Mouse (Mus musculus): ENCODE data around the gene Gm14137. TPM values are rescaled to one million over a fixed set of nuclear protein-coding genes. Genes with fewer than 3 reads are reported as not detected.
A peak's percentile ranks its signal among the peaks of the same experiment; 100 is the strongest.

The Gm14137 gene
- polyA plus RNA-seq, 1 experiment from 2014 or later: 0.35 TPM

GRCm38 (mm10) chr2:119176761-119177160, 2.5 kb downstream of the Gm14137 start:
- Histone ChIP-seq H3K9ac (ENCODE audit: low read length) (no peak overlapping the region), H3K27ac (replicated peaks; ENCODE audit: low read depth, low read length) (no peak overlapping the region), H3K4me1 (ENCODE audit: control insufficient read depth, insufficient read depth, low read length) (peaks cover 16% of the 10 kb centered on the region), H3K9me3 (ENCODE audit: control insufficient read depth, low read length) (no peaks in the 10 kb centered on the region), H3K27me3 (ENCODE audit: control insufficient read depth, insufficient read depth, low read length) (no peaks in the 10 kb centered on the region), H3K36me3 (ENCODE audit: control insufficient read depth, insufficient read depth, low read length) (peaks cover 5% of the 10 kb centered on the region; the same call in 1 of the 2 replicates), H3K4me2 (ENCODE audit: low read depth, severe bottlenecking) (no peak overlapping the region), H3K4me3 (ENCODE audit: low read depth, low read length) (no peak overlapping the region)
- DNase-seq (ENCODE audit: low spot score): no peak
- ATAC-seq (ENCODE audit: insufficient number of reproducible peaks, low FRiP score, low TSS enrichment, low read depth): no peak
- 61% methylated on average over 3 of the region's 3 CpGs for WGBS

- no peak for ATAC-seq (ENCODE audit: insufficient number of reproducible peaks, low FRiP score, low TSS enrichment, low read depth)
- H3K4me1 ChIP-seq (ENCODE audit: control insufficient read depth, insufficient read depth, low read length): peaks cover 16% of the 10 kb centered on the region
- no peaks in the 10 kb centered on the region for H3K9me3 ChIP-seq (ENCODE audit: control insufficient read depth, low read length)
- H3K9ac ChIP-seq (ENCODE audit: low read length): no peak overlapping the region
- no peak overlapping the region for H3K4me2 ChIP-seq (ENCODE audit: low read depth, severe bottlenecking)
- peaks cover 5% of the 10 kb centered on the region; the same call in 1 of the 2 replicates for H3K36me3 ChIP-seq (ENCODE audit: control insufficient read depth, insufficient read depth, low read length)
- 84% methylated on average over 5 of the region's 5 CpGs for WGBS
- no peak for DNase-seq (ENCODE audit: low spot score)
- no peak overlapping the region for H3K27ac ChIP-seq (replicated peaks; ENCODE audit: low read depth, low read length)
- H3K27me3 ChIP-seq (ENCODE audit: control insufficient read depth, insufficient read depth, low read length): no peaks in the 10 kb centered on the region
- no peak overlapping the region for H3K4me3 ChIP-seq (ENCODE audit: low read depth, low read length)
Measured at GRCm38 (mm10) chr2:119177384-119177939, 3.2 kb downstream of the Gm14137 start.

GRCm38 (mm10) chr2:119182914-119183313, 8.6 kb downstream of the Gm14137 start:
- DNase-seq (ENCODE audit: low spot score): no peak
- no peak overlapping the region for H3K4me3 ChIP-seq (ENCODE audit: low read depth, low read length)
- 58% methylated on average over 7 of the region's 7 CpGs for WGBS
- no peaks in the 10 kb centered on the region for H3K27me3 ChIP-seq (ENCODE audit: control insufficient read depth, insufficient read depth, low read length)
- no peaks in the 10 kb centered on the region for H3K9me3 ChIP-seq (ENCODE audit: control insufficient read depth, low read length)
- no peak overlapping the region for H3K4me2 ChIP-seq (ENCODE audit: low read depth, severe bottlenecking)
- H3K4me1 ChIP-seq (ENCODE audit: control insufficient read depth, insufficient read depth, low read length): no peaks in the 10 kb centered on the region
- H3K36me3 ChIP-seq (ENCODE audit: control insufficient read depth, insufficient read depth, low read length): peaks cover 7% of the 10 kb centered on the region; the same call in 1 of the 2 replicates
- no peak overlapping the region for H3K27ac ChIP-seq (replicated peaks; ENCODE audit: low read depth, low read length)
- no peak overlapping the region for H3K9ac ChIP-seq (ENCODE audit: low read length)
- ATAC-seq (ENCODE audit: insufficient number of reproducible peaks, low FRiP score, low TSS enrichment, low read depth): no peak

- DNase-seq (ENCODE audit: low spot score) (peak; percentile 93), ATAC-seq (ENCODE audit: insufficient number of reproducible peaks, low FRiP score, low TSS enrichment, low read depth) (peak; percentile 60)
- Histone ChIP-seq H3K27ac (replicated peaks; ENCODE audit: low read depth, low read length) (no peak overlapping the region), H3K27me3 (ENCODE audit: control insufficient read depth, insufficient read depth, low read length) (no peaks in the 10 kb centered on the region), H3K36me3 (ENCODE audit: control insufficient read depth, insufficient read depth, low read length) (no peaks in the 10 kb centered on the region), H3K4me3 (ENCODE audit: low read depth, low read length) (peak overlapping the region; percentile 9; the same call in 1 of the 2 replicates), H3K4me2 (ENCODE audit: low read depth, severe bottlenecking) (peak overlapping the region; percentile 47), H3K4me1 (ENCODE audit: control insufficient read depth, insufficient read depth, low read length) (0 out of 2 replicates have a peak, but pooled peaks cover 2% of the 10 kb centered on the region), H3K9me3 (ENCODE audit: control insufficient read depth, low read length) (no peaks in the 10 kb centered on the region), H3K9ac (ENCODE audit: low read length) (peak overlapping the region; percentile 32; the same call in 1 of the 2 replicates)
- WGBS: 6% methylated on average over 15 of the region's 15 CpGs
Measured at GRCm38 (mm10) chr2:119189029-119189710, 14.9 kb downstream of the Gm14137 start.

- no peak overlapping the region for H3K27ac ChIP-seq (replicated peaks; ENCODE audit: low read depth, low read length)
- ATAC-seq (ENCODE audit: insufficient number of reproducible peaks, low FRiP score, low TSS enrichment, low read depth) (no peak), DNase-seq (ENCODE audit: low spot score) (no peak)
- WGBS: 89% methylated on average over 5 of the region's 5 CpGs
- no peaks in the 10 kb centered on the region for H3K9me3 ChIP-seq (ENCODE audit: control insufficient read depth, low read length)
- H3K9ac ChIP-seq (ENCODE audit: low read length): no peak overlapping the region
- no peak overlapping the region for H3K4me2 ChIP-seq (ENCODE audit: low read depth, severe bottlenecking)
- H3K27me3 ChIP-seq (ENCODE audit: control insufficient read depth, insufficient read depth, low read length): no peaks in the 10 kb centered on the region
- H3K36me3 ChIP-seq (ENCODE audit: control insufficient read depth, insufficient read depth, low read length): no peaks in the 10 kb centered on the region
- H3K4me1 ChIP-seq (ENCODE audit: control insufficient read depth, insufficient read depth, low read length): peaks cover 5% of the 10 kb centered on the region; the same call in 1 of the 2 replicates
- H3K4me3 ChIP-seq (ENCODE audit: low read depth, low read length): no peak overlapping the region
Measured at GRCm38 (mm10) chr2:119190969-119191368, 16.7 kb downstream of the Gm14137 start.

GRCm38 (mm10) chr2:119194140-119194539, 19.8 kb downstream of the Gm14137 start:
- no peaks in the 10 kb centered on the region for H3K9me3 ChIP-seq (ENCODE audit: control insufficient read depth, low read length)
- WGBS: 82% methylated on average over 5 of the region's 5 CpGs
- H3K27me3 ChIP-seq (ENCODE audit: control insufficient read depth, insufficient read depth, low read length): no peaks in the 10 kb centered on the region
- H3K4me1 ChIP-seq (ENCODE audit: control insufficient read depth, insufficient read depth, low read length): peaks cover 18% of the 10 kb centered on the region
- no peak overlapping the region for H3K4me2 ChIP-seq (ENCODE audit: low read depth, severe bottlenecking)
- no peak for ATAC-seq (ENCODE audit: insufficient number of reproducible peaks, low FRiP score, low TSS enrichment, low read depth)
- no peak overlapping the region for H3K9ac ChIP-seq (ENCODE audit: low read length)
- H3K27ac ChIP-seq (replicated peaks; ENCODE audit: low read depth, low read length): 0 out of 2 replicates have a peak overlapping the region, but pooled peaks have one; percentile 30
- no peaks in the 10 kb centered on the region for H3K36me3 ChIP-seq (ENCODE audit: control insufficient read depth, insufficient read depth, low read length)
- DNase-seq (ENCODE audit: low spot score): no peak
- no peak overlapping the region for H3K4me3 ChIP-seq (ENCODE audit: low read depth, low read length)

GRCm38 (mm10) chr2:119196316-119197108, 22.2 kb downstream of the Gm14137 start:
- Histone ChIP-seq H3K9ac (ENCODE audit: low read length) (no peak overlapping the region), H3K4me3 (ENCODE audit: low read depth, low read length) (no peak overlapping the region), H3K4me1 (ENCODE audit: control insufficient read depth, insufficient read depth, low read length) (peaks cover 16% of the 10 kb centered on the region), H3K27me3 (ENCODE audit: control insufficient read depth, insufficient read depth, low read length) (no peaks in the 10 kb centered on the region), H3K4me2 (ENCODE audit: low read depth, severe bottlenecking) (no peak overlapping the region), H3K9me3 (ENCODE audit: control insufficient read depth, low read length) (no peaks in the 10 kb centered on the region), H3K36me3 (ENCODE audit: control insufficient read depth, insufficient read depth, low read length) (no peaks in the 10 kb centered on the region), H3K27ac (replicated peaks; ENCODE audit: low read depth, low read length) (peak overlapping the region; percentile 66)
- WGBS: 5% methylated on average over 4 of the region's 4 CpGs
- DNase-seq (ENCODE audit: low spot score) (peak; percentile 77), ATAC-seq (ENCODE audit: insufficient number of reproducible peaks, low FRiP score, low TSS enrichment, low read depth) (peak; percentile 84)

GRCm38 (mm10) chr2:119197493-119197892, 23.2 kb downstream of the Gm14137 start:
- Histone ChIP-seq H3K4me2 (ENCODE audit: low read depth, severe bottlenecking) (no peak overlapping the region), H3K9ac (ENCODE audit: low read length) (no peak overlapping the region), H3K9me3 (ENCODE audit: control insufficient read depth, low read length) (no peaks in the 10 kb centered on the region), H3K4me3 (ENCODE audit: low read depth, low read length) (no peak overlapping the region), H3K4me1 (ENCODE audit: control insufficient read depth, insufficient read depth, low read length) (peaks cover 16% of the 10 kb centered on the region), H3K27ac (replicated peaks; ENCODE audit: low read depth, low read length) (peak overlapping the region; percentile 66; the same call in 1 of the 2 replicates), H3K27me3 (ENCODE audit: control insufficient read depth, insufficient read depth, low read length) (no peaks in the 10 kb centered on the region), H3K36me3 (ENCODE audit: control insufficient read depth, insufficient read depth, low read length) (no peaks in the 10 kb centered on the region)
- WGBS: 93% methylated on average over 1 of the region's 1 CpGs
- no peak for ATAC-seq (ENCODE audit: insufficient number of reproducible peaks, low FRiP score, low TSS enrichment, low read depth)
- no peak for DNase-seq (ENCODE audit: low spot score)

Measured in limb, embryonic 11.5 days (tissue).